9 mouse cellular contexts compared by ENCODE assay signal in genomic region chr3:139859966-139860635, GRCm38 (mm10).
DNase-seq lines count a peak whose midpoint lies in the region; ATAC-seq and TF ChIP-seq lines count a peak whose summit lies in the region.
"Had no signal": no experiment of that assay in that cellular context is flagged by ENCODE, and none has a peak within 500 bp of the region (broad histone marks: within the 10 kb centered on the region; RNA-seq: fewer than 3 reads in every experiment).

No protein-coding gene starts in this region.

- TF ChIP-seq CTCF in kidney, adult 2 months (conservative IDR thresholded peaks at IDR 0.05; ENCODE audit: insufficient read depth, insufficient read length, low read depth, low read length), result no peak

- peak overlapping the region; percentile 43 for H3K4me2 ChIP-seq in kidney, embryonic 15.5 days
- H3K4me2 ChIP-seq: lung, embryonic 15.5 days had no signal

- DNase-seq in kidney, adult 2 months, result no peak
- DNase-seq in fibroblast of lung, adult 2 months (ENCODE audit: low read depth), result peak; percentile 36
- peak; percentile 50 for DNase-seq in limb, embryonic 10.5 days (ENCODE audit: low spot score)
- peak; percentile 31 for DNase-seq in retina, embryonic 14.5 days (ENCODE audit: low spot score)
- no peak for DNase-seq in right cerebral cortex, adult 18-20 months
- no peak for DNase-seq in adrenal gland, postnatal 14 days
- no peak for DNase-seq in cerebellum, adult 9-11 months

- peak overlapping the region; percentile 28; the same call in 1 of the 2 replicates for H3K27ac ChIP-seq in kidney, embryonic 15.5 days
- no peak overlapping the region for H3K27ac ChIP-seq in kidney, adult 2 months (ENCODE audit: insufficient read depth, low read depth, low read length)
- H3K27ac ChIP-seq in limb, embryonic 10.5 days, result peak overlapping the region; percentile 90
- H3K27ac ChIP-seq: lung, embryonic 15.5 days had no signal

- no peaks in the 10 kb centered on the region for H3K36me3 ChIP-seq in kidney, embryonic 15.5 days
- H3K36me3 ChIP-seq in kidney, adult 2 months (ENCODE audit: control insufficient read depth, insufficient read depth, low read length), result no peaks in the 10 kb centered on the region
- no peaks in the 10 kb centered on the region for H3K36me3 ChIP-seq in limb, embryonic 10.5 days
- H3K36me3 ChIP-seq: lung, embryonic 15.5 days had no signal

- no peak overlapping the region for H3K4me3 ChIP-seq in kidney, embryonic 15.5 days (replicated peaks)
- H3K4me3 ChIP-seq in kidney, adult 2 months (ENCODE audit: insufficient read depth, low read depth, low read length), result no peak overlapping the region
- peak overlapping the region; percentile 28 for H3K4me3 ChIP-seq in limb, embryonic 10.5 days
- H3K4me3 ChIP-seq: lung, embryonic 15.5 days had no signal

- no peak for TF ChIP-seq POLR2A in kidney, adult 2 months (IDR thresholded peaks at IDR 0.05; ENCODE audit: low read depth, low read length)

- peak; percentile 91 for ATAC-seq in kidney, embryonic 15.5 days (replicated peaks; ENCODE audit: low FRiP score)

- no peaks in the 10 kb centered on the region for H3K9me3 ChIP-seq in kidney, embryonic 15.5 days (replicated peaks)
- H3K9me3 ChIP-seq in limb, embryonic 10.5 days (replicated peaks), result no peaks in the 10 kb centered on the region
- H3K9me3 ChIP-seq: lung, embryonic 15.5 days had no signal

- peaks cover 16% of the 10 kb centered on the region for H3K4me1 ChIP-seq in kidney, embryonic 15.5 days
- no peaks in the 10 kb centered on the region for H3K4me1 ChIP-seq in kidney, adult 2 months (ENCODE audit: control insufficient read depth, insufficient read depth, low read length)
- H3K4me1 ChIP-seq in limb, embryonic 10.5 days, result peaks cover 33% of the 10 kb centered on the region
- H3K4me1 ChIP-seq: lung, embryonic 15.5 days had no signal

- no peaks in the 10 kb centered on the region for H3K27me3 ChIP-seq in kidney, embryonic 15.5 days
- no peaks in the 10 kb centered on the region for H3K27me3 ChIP-seq in kidney, adult 2 months (replicated peaks; ENCODE audit: control insufficient read depth, insufficient read depth, low read length)
- H3K27me3 ChIP-seq in limb, embryonic 10.5 days (ENCODE audit: low read depth, poor library complexity, severe bottlenecking), result no peaks in the 10 kb centered on the region
- H3K27me3 ChIP-seq: lung, embryonic 15.5 days had no signal

- 44% methylated on average over 16 of the region's 16 CpGs for WGBS in kidney, embryonic 15.5 days
- 53% methylated on average over 16 of the region's 16 CpGs for WGBS in kidney, adult 2 months
- WGBS in limb, embryonic 10.5 days, result 45% methylated on average over 16 of the region's 16 CpGs

- no peak overlapping the region for H3K9ac ChIP-seq in kidney, embryonic 15.5 days
- H3K9ac ChIP-seq: lung, embryonic 15.5 days had no signal

Comparison
In these comparisons a context has a peak if more than half of its experiments do, and no peak if none do; other contexts are left out.
1. DNase-seq: peak in fibroblast of lung, adult 2 months (single experiment), limb, embryonic 10.5 days (single experiment) and retina, embryonic 14.5 days (single experiment); none in kidney, adult 2 months (single experiment), right cerebral cortex, adult 18-20 months (single experiment), adrenal gland, postnatal 14 days (single experiment) and cerebellum, adult 9-11 months (single experiment).